Mouse (Mus musculus) liver, postnatal 0 days (tissue): ENCODE measurements around the gene Zwilch. TPM values are rescaled to one million over a fixed set of nuclear protein-coding genes. Genes with fewer than 3 reads are reported as not detected.

Experiments
- ATAC-seq: fragments of 200-750 bp; cut with Nextera tagmentation; 2 replicates; pipeline ENCODE4 v1.8.0; 2017; ENCODE audit warnings: mild to moderate bottlenecking, moderate library complexity
- DNase-seq: peaks from one replicate; pipeline ENCODE4 v3.0.0-alpha.2; 2016
- H3K27ac ChIP-seq: fragments of 300-500 bp; sonication (generic); 2 replicates; pipeline ENCODE4 v1.5.1; 2014; ENCODE audit warnings: antibody characterized with exemption, moderate library complexity, mild to moderate bottlenecking, low read depth
- H3K27me3 ChIP-seq: fragments of 300-500 bp; sonication (generic); 2 replicates; pipeline ENCODE4 v1.6.1; 2014; ENCODE audit warnings: low read length, control low read depth, mixed read lengths; ENCODE audit not compliant: insufficient read depth
- H3K36me3 ChIP-seq: fragments of 300-500 bp; sonication (generic); replicated peaks from 2 replicates; pipeline ENCODE4 v1.6.1; 2014; ENCODE audit warnings: mild to moderate bottlenecking, control low read depth, low read length, moderate library complexity, mixed read lengths; ENCODE audit not compliant: insufficient read depth
- H3K4me1 ChIP-seq: fragments of 300-500 bp; sonication (generic); 2 replicates; pipeline ENCODE4 v1.6.1; 2014; ENCODE audit warnings: antibody characterized with exemption, mild to moderate bottlenecking, control low read depth; ENCODE audit not compliant: insufficient read depth
- H3K4me2 ChIP-seq: fragments of 300-500 bp; sonication (generic); 2 replicates; pipeline ENCODE4 v1.6.1; 2014; ENCODE audit warnings: low read depth, mild to moderate bottlenecking, low read length, moderate library complexity, mixed read lengths
- H3K4me3 ChIP-seq: fragments of 300-500 bp; sonication (generic); 2 replicates; pipeline ENCODE4 v1.5.1; 2014; ENCODE audit warnings: low read depth, low read length
- H3K9ac ChIP-seq: fragments of 300-500 bp; sonication (generic); replicated peaks from 2 replicates; pipeline ENCODE4 v1.6.1; 2014; ENCODE audit warnings: mild to moderate bottlenecking, moderate library complexity
- H3K9me3 ChIP-seq: fragments of 300-500 bp; sonication (generic); 2 replicates; pipeline ENCODE4 v1.6.1; 2016; ENCODE audit warnings: mild to moderate bottlenecking, control low read depth, low read length, mixed read lengths
- CTCF ChIP-seq: sonication (generic); IDR thresholded peaks from 2 replicates; pipeline ENCODE4 v1.5.1; 2016; ENCODE audit warnings: antibody characterized with exemption, low read depth
- EP300 ChIP-seq: IDR thresholded peaks from 2 replicates; pipeline ENCODE4 v1.6.1; 2016; ENCODE audit warnings: antibody characterized with exemption, low read depth, mild to moderate bottlenecking
- WGBS: fragments of 180-500 bp; shearing (Covaris S2); extraction: QIAGEN DNeasy Blood & Tissue Kit; methylation state at CpG from one replicate; pipeline ENCODE4 v1.1.7; 2014; ENCODE audit not compliant: insufficient replicate concordance; 5-methylcytosine and 5-hydroxymethylcytosine counted together
- polyA plus RNA-seq: library from polyadenylated mRNA; unstranded; fragments of >200 nt; fragmentation: Nextera tagmentation; extraction: Ambion mirVana; gene quantifications from 2 replicates; pipeline ENCODE4 v1.2.1, GENCODE M21; 2015

The Zwilch gene
- polyA plus RNA-seq, 1 experiment from 2014 or later: 4.1 TPM

- Histone ChIP-seq H3K4me3 (no peak overlapping the region), H3K9ac (no peak overlapping the region), H3K9me3 (no peaks in the 10 kb centered on the region), H3K36me3 (no peaks in the 10 kb centered on the region), H3K27me3 (no peaks in the 10 kb centered on the region), H3K4me2 (peak overlapping the region; percentile 8; the same call in 1 of the 2 replicates), H3K27ac (no peak overlapping the region), H3K4me1 (no peaks in the 10 kb centered on the region)
- no peak for TF ChIP-seq CTCF
- no peak for TF ChIP-seq EP300
- ATAC-seq (peak; percentile 90), DNase-seq (peak; percentile 84)
- WGBS: 33% methylated on average over 11 of the region's 11 CpGs
Measured at GRCm38 (mm10) chr9:64120584-64121277, 52.2 kb downstream of the Zwilch start.

- DNase-seq (peak; percentile 84), ATAC-seq (peak; percentile 47)
- TF ChIP-seq EP300: no peak
- peak; percentile 95 for TF ChIP-seq CTCF
- H3K4me1 ChIP-seq: no peaks in the 10 kb centered on the region
- no peak overlapping the region for H3K27ac ChIP-seq
- H3K4me3 ChIP-seq: no peak overlapping the region
- no peaks in the 10 kb centered on the region for H3K36me3 ChIP-seq
- no peak overlapping the region for H3K9ac ChIP-seq
- WGBS: 24% methylated on average over 8 of the region's 8 CpGs
- no peak overlapping the region for H3K4me2 ChIP-seq
- no peaks in the 10 kb centered on the region for H3K9me3 ChIP-seq
- H3K27me3 ChIP-seq: no peaks in the 10 kb centered on the region
Measured at GRCm38 (mm10) chr9:64119898-64120297, 53.0 kb downstream of the Zwilch start.

DNA sequence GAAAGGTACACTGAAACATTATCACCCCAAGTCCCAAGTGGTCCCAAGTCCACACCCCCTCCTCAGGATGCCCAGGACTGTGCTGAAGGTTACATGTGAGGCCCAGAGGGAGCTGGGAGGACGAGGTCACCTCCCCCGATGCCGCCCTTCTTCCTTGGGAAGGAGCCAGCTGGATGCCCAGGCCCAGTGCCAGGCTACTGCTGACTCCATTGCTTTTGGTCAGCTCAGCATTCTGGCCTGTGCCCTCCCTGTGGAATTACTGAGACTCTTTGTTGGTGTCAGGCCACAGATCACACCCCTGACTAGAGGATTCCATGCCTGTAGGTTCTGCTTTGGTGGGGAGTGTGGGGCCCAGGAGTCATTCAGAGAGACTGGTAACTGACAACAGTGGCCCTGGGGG, 56.0 kb downstream of the Zwilch start, which contains the start of gene Lctl:
Gene Lctl, plus strand, starts transcription at position 272 of the 400 bp plus-strand sequence.
- 77% methylated on average over 3 of the region's 3 CpGs for WGBS
- ATAC-seq (no peak), DNase-seq (no peak)
- Histone ChIP-seq H3K27ac (no peak within 1 kb of the TSS), H3K36me3 (no peaks in the 10 kb centered on the region), H3K9ac (no peak within 1 kb of the TSS), H3K4me1 (no peaks in the 10 kb centered on the region), H3K27me3 (no peaks in the 10 kb centered on the region), H3K9me3 (no peaks in the 10 kb centered on the region), H3K4me3 (no peak within 1 kb of the TSS), H3K4me2 (no peak within 1 kb of the TSS)
- TF ChIP-seq CTCF: no peak
- TF ChIP-seq EP300: no peak

DNA sequence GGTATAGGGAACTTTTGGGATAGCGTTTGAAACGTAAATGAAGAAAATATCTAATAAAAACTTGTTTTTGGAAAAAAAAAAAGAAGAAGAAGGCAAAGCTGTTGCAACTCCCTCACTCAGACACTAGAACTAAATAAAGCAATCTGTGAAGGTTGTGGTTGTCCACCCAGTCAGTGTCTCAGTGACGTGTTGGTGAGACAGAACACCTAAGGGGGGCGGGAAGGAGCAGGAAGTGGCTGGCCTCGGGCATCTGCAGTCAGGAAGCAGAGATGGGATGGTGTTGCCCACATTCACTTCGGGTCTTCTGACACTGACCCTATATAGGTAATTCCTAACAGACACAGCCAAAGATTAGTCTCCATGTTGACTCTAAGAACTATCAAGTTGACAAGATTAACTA, 57.1 kb downstream of the Zwilch start:
- H3K27me3 ChIP-seq: no peaks in the 10 kb centered on the region
- H3K9ac ChIP-seq: no peak overlapping the region
- no peak overlapping the region for H3K27ac ChIP-seq
- WGBS: 45% methylated on average over 6 of the region's 6 CpGs
- H3K36me3 ChIP-seq: no peaks in the 10 kb centered on the region
- no peaks in the 10 kb centered on the region for H3K4me1 ChIP-seq
- no peaks in the 10 kb centered on the region for H3K9me3 ChIP-seq
- no peak overlapping the region for H3K4me2 ChIP-seq
- DNase-seq: no peak
- no peak for ATAC-seq
- no peak for TF ChIP-seq EP300
- TF ChIP-seq CTCF: no peak
- H3K4me3 ChIP-seq: no peak overlapping the region

DNA sequence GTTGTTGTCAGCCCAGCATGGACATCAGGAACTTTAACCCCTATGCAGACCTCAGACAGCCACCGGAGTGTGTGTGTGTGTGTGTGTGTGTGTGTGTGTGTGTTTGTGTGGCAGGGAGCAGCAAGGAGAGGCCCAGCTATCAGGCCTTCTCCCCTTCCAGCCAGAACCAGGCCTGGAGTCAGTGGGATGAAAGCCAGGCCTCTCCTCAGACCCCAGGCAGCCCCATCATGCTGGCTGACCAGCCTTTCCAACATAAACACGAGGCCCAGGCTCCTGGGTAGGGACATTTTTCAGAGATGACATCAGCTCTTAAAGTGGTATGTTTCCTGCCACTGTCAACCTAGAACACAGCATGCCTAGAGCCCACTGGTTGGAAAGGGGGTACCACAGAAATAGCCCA, 58.3 kb downstream of the Zwilch start:
- no peak overlapping the region for H3K4me2 ChIP-seq
- no peaks in the 10 kb centered on the region for H3K36me3 ChIP-seq
- H3K27me3 ChIP-seq: no peaks in the 10 kb centered on the region
- no peak overlapping the region for H3K4me3 ChIP-seq
- no peak overlapping the region for H3K27ac ChIP-seq
- no peak overlapping the region for H3K9ac ChIP-seq
- WGBS: 43% methylated on average over 2 of the region's 2 CpGs
- no peaks in the 10 kb centered on the region for H3K4me1 ChIP-seq
- no peaks in the 10 kb centered on the region for H3K9me3 ChIP-seq
- DNase-seq (no peak), ATAC-seq (no peak)
- TF ChIP-seq EP300 (no peak), CTCF (no peak)

DNA sequence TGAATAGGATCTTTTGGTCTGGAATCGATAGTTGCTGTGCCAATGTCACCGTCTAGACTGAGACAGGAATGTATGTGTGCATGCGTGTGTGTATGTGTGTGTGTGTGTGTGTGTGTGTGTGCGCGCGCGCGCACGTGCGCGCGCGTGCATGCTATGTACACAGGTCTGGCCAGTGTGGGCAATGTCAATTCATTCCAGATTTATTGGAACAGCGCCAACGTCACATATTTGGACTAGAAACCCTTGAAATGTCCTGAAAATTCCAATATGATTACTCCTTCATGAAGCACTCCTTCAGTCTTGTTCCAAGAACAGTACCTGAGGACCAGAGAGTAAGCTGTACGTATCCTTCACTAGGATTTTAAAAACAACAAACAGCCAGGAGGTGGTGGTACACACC, 62.4 kb downstream of the Zwilch start:
- Histone ChIP-seq H3K4me3 (no peak overlapping the region), H3K9me3 (no peaks in the 10 kb centered on the region), H3K4me2 (no peak overlapping the region), H3K9ac (no peak overlapping the region), H3K36me3 (no peaks in the 10 kb centered on the region), H3K27ac (no peak overlapping the region), H3K27me3 (no peaks in the 10 kb centered on the region), H3K4me1 (no peaks in the 10 kb centered on the region)
- ATAC-seq: no peak
- 92% methylated on average over 16 of the region's 16 CpGs for WGBS
- no peak for DNase-seq
- TF ChIP-seq EP300 (no peak), CTCF (no peak)
